Mouse (Mus musculus) stomach, postnatal 0 days (tissue): Measurements from ENCODE around the gene Ccdc194.

ENCODE experiments used
- CTCF ChIP-seq: IDR thresholded peaks from 2 replicates; pipeline ENCODE4 v1.5.1; 2016; ENCODE audit warnings: antibody characterized with exemption, low read depth, mild to moderate bottlenecking, moderate library complexity
- EP300 ChIP-seq: optimal IDR thresholded peaks from 2 replicates; pipeline ENCODE3; 2016; ENCODE audit warnings: antibody characterized with exemption

GRCm38 (mm10) chr8:71516786-71517185 lies 8.7 kb downstream of the Ccdc194 start:
- TF ChIP-seq CTCF (no peak), EP300 (no peak)
